Mouse (Mus musculus): Measurements from ENCODE around the gene Lsm11. TPM values are rescaled to one million over a fixed set of nuclear protein-coding genes. Genes with fewer than 3 reads are reported as not detected.

The Lsm11 gene
- total RNA-seq, 2 experiments from 2014 or later, result 3.8 to 4.0 TPM

DNA sequence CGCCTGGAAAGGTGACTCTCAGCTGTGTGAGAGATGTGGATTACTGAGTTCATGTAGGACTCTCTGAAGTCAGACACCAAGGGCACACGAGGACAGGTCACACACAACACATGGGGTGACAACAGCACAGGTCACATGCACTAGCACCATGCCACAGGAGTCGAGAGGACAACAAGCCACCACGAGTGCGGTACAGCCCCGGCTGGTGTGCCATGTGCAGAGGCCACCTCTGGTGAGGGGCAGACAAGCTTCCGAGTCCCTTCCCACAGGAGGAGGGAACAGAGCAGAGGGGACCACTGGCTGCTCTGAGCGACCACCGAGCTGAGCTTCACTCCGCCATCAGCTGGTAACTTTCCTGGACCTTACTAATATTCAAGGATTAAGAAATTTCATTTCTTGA is 12.0 kb downstream of the Lsm11 start:
- DNase-seq, result no peak
- intact Hi-C loops (cut with DNase I), result no loop called here

DNA sequence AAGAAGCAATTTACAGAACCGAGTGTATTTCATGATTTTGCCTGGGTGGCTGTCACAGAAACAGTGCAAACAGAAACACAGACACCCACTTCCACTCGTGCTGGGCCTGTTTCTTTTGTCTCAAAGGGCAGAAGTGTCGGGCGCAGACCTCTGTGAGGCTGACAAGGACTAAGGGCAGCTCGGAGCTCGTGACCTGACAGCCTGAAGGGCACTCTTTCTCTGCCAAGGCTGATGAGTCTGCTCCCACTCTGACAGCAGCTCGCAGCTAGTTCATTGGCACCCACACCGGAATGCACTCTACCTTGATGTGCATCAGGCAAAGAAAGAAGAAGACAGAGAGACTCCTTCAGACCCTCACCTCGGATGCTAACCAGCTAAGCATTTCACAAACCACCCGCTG is 15.2 kb downstream of the Lsm11 start:
- no peak for DNase-seq
- intact Hi-C loops (cut with DNase I), result no loop called here

DNA sequence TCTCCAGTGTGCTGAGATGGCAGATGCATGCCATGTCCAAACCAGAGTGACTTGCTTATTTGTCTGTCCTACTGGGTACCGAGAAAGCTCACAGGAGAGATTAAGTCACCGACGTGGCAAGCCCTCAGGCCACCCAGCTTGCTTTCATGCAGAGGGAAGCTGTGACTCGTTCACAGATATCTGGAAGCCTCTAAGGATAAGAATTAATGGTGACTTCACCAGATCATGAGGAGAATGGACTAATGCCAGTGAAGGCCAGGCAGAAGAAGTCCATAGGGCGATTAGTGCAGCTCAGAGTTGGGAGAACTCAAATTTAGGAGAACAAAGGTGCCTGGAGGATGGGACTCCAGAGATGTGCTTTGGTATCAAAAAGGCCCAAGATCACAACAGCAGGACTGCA is 17.3 kb downstream of the Lsm11 start:
- no peak for DNase-seq
- intact Hi-C loops (cut with DNase I), result loop anchor here (2.0 kb wide), 1 partner anchor 1341 kb away; no protein-coding TSS in a partner anchor

DNA sequence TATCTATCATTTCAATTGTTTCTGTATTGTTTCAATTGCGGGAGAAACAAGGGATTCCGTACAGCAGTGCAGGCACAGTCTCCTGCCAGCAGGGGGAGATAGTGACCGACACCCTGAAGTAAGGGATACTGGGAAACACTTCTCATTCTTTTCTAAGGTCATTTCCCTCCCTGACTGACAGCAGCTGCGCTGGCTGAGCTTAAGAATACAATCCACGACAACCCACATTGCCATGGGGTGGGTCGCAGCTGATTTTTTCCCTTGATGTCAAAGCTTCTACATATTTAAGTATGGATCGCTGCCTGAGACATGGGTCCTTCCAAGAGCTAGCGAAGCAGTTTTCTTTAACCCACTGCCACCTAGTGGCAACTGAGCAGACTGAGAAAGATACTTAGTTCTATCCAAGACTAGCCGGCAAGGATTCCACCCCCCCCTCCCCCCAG is 18.1 kb downstream of the Lsm11 start:
- intact Hi-C loops (cut with DNase I), result loop anchor here (2.0 kb wide), 1 partner anchor 1340 kb away; no protein-coding TSS in a partner anchor
- peak; percentile 75 to 80 for DNase-seq

DNA sequence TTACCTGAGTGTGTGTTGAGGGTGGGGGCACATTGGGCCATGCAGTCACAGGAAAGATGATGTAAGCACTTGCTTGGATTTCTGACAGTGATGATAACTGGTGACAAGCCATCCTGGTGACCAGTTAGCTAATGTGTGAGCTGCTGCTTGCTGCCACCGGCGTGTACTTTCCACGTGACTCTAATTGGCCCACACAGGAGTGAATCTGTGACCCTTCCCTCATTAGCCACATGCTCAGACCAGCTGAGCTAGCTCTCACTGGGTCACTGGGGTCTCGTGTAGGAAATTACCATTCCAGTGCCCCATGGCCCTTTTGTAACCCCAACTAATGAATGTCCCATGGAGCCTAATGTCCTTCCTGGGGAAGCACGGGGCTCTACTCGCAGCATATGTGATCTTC is 19.3 kb downstream of the Lsm11 start:
- intact Hi-C loops (cut with DNase I), result no loop called here
- no peak for DNase-seq

DNA sequence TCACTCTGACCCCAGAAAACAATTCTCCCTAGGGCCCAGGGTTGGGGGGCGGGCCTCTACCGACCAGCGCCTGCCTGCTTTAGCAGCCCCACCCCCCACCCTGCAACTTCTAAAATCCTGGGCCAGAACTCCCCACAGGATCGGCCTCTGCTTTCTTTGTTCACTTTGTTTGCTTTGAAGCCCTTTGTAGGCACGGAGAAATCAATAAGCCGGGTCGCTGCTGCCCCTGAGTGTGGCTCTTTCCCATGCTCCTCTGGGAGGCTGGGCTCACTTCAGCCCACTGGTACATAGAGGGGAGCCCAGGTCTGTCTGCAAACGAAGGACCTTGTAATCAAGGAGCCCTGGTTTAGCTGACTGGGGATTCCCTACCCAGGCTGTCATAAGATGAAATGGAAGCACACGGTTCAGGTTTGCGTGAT is 23.2 kb downstream of the Lsm11 start:
- intact Hi-C loops (cut with DNase I), result no loop called here

DNA sequence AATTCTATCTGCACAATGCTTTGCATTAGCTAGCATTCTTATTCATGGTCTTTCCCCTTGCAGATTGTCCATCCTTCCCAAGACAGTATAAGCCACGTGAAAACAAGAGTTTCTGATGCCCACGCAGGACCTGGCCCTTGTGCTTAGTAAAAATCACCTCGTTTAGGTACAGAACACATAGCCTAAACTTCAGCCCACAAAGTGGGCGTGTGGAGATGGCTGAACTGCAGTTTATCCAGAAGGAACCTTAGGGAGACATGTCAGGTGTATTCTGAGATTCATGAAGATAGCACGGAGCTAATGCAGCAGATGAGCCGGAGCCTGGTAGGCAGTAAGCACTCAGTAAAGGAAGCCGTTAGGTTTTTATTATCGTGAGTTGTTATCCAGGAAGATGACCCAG is 23.7 kb downstream of the Lsm11 start:
- intact Hi-C loops (cut with DNase I), result no loop called here
- no peak for DNase-seq

More for the DNA sequence above, 23.2 kb downstream of the Lsm11 start:
- no peak for DNase-seq

DNA sequence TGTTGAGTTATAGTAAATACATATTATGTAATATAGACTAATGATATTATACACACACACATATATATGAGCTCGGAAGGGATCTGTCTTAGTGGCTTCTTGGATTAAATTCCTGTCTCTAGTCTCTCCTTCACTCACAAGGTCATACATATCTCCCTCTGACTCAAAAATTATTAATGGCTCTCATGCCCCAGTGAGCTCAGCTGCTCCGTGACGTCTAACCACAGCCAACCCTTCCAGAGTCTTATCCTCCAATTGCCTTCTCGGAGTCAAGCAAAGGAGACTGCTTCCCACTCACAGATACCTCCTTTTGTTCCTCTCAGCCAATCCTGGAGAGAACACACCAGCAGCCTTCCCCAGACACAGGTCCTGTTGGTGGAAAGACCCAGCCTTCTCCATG is 25.9 kb downstream of the Lsm11 start:
- intact Hi-C loops (cut with DNase I), result no loop called here
- no peak for DNase-seq

DNA sequence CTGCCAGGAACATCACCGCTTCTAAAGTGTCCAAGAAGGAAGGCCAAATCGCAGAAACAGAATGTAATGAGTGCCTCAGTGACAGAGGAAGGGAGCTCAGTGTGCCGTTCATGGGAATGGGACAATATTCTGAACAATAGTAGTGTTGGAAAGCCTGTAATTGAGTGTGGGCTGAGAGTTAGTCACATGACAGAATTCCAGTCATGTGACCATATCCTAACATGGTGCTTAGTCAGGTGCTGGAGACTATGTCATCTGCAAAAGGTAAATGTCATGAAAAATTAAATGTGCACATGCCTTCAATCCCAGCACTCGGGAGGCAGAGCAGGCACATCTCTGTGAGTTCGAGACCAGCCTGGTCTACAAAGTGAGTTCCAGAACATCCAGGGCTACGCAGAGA is 26.7 kb downstream of the Lsm11 start:
- intact Hi-C loops (cut with DNase I), result no loop called here
- no peak for DNase-seq

DNA sequence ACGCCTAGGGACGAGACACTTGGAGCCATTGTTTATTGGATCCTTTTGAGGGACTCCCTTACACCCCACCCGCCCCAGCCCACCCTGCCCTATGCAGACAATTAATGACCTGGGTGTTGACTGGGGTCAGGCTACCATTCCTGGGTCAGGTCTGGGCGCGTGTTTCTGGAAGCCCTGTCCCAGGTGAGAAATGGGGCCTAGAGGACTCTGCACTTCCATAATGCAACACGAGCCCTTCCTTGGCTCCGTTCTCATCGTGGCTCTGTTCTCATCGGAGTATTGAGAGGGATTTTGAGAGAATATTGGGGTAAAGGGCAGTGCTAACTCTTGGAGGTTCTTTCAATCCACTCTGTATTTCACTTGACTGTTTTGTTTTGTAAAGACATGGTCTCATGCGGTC is 28.5 kb downstream of the Lsm11 start:
- intact Hi-C loops (cut with DNase I), result no loop called here
- no peak for DNase-seq

DNA sequence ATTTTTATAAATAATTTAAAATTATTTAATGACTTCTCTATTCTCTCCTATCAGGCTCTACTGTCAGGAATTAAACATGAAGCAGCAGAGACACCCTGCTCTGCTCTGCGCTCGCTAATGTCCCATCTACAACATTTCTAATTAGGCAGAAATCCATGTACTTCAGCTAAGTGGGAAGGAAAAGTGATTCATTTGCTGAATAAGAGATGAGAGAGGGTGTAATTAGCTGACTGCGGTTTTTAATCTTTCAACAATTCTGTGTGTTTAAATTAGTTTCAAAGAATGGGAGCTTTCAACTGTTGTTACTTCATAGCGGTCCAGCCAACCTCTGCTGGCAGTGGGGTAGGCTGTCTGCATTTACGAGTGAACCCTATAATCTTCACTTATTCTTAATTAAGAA is 34.0 kb downstream of the Lsm11 start:
- DNase-seq, result no peak
- intact Hi-C loops (cut with DNase I), result no loop called here

DNA sequence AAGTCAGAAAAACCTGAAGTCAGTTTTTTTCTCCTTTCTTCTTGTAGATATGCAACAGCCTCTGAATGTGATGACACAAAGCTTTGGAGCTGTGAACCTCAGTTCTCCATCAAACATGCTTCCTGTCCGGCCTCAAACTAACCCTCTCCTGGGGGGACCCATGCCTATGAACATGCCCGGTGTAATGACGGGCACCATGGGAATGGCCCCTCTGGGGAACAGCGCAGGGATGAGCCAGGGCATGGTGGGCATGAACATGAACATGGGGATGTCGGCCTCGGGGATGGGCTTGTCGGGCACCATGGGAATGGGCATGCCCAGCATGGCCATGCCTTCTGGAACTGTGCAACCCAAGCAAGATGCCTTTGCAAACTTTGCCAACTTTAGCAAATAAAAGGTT is 35.8 kb downstream of the Lsm11 start:
- DNase-seq, result no peak
- intact Hi-C loops (cut with DNase I), result no loop called here

DNA sequence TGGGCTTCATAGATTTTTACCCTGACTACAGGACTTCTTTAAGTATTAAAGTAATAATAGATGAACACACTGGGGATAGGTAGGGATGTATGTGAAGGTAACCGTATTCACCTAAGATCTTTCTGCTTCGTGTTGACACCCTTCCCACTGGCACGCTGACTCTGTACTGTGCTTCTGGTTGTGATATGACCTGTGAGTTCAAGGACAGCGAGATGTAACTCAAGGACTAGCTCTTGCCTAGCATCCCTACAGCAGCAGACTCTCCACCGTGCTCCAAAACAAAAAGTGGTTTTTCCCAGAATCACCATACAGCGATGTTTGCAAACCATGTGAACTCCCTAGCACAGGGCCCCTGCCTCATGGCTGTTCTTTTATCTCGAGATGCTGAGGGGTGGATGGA is 36.7 kb downstream of the Lsm11 start:
- intact Hi-C loops (cut with DNase I), result no loop called here
- DNase-seq, result no peak

DNA sequence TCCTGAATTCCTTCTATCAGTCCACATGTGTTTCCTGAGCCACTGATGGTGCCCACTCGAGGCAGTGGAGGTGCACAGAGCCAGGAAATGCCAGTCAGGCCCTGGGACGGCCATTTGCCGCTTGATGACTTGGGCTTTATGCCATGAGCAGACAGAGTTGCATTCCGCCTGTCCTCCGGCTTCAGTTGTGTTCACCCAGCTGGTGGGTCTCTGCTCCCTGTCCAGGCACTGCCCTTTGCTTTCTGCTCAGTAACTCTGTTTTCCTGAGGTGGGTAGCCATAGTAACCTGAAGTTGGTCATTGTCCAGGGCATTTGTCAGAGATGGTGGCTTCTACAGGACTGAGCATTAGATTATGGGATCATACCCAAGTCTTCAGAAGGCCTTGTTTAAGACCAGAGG is 37.4 kb downstream of the Lsm11 start:
- intact Hi-C loops (cut with DNase I), result no loop called here
- DNase-seq, result no peak

DNA sequence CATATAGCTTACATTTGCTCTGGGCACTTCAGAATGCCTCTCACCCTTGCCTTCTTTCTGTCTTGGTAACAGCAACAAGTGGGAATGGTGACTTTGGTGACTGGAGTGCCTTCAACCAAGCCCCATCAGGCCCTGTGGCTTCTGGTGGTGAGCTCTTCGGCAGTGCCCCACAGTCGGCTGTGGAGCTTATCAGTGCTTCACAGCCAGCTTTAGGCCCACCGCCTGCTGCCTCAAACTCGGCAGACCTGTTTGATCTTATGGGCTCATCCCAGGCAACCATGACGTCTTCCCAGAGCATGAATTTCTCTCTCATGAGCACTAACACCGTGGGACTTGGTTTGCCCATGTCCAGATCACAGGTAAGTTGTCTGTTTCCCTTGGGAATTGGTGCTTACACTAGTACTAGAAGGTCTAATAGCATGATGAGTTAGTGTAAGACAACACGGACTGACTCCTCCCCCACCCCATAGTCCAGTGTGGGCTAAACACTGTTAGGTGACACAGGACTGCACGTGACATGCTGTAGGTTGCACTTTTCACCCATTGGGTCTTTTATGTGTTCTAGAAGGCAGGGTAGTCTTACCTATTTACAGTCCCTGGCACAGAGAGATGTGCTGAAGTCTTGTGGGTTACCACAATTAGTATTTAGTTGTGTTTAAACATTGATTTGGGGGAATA is 38.5 kb downstream of the Lsm11 start:
- intact Hi-C loops (cut with DNase I), result no loop called here
- DNase-seq, result no peak

DNA sequence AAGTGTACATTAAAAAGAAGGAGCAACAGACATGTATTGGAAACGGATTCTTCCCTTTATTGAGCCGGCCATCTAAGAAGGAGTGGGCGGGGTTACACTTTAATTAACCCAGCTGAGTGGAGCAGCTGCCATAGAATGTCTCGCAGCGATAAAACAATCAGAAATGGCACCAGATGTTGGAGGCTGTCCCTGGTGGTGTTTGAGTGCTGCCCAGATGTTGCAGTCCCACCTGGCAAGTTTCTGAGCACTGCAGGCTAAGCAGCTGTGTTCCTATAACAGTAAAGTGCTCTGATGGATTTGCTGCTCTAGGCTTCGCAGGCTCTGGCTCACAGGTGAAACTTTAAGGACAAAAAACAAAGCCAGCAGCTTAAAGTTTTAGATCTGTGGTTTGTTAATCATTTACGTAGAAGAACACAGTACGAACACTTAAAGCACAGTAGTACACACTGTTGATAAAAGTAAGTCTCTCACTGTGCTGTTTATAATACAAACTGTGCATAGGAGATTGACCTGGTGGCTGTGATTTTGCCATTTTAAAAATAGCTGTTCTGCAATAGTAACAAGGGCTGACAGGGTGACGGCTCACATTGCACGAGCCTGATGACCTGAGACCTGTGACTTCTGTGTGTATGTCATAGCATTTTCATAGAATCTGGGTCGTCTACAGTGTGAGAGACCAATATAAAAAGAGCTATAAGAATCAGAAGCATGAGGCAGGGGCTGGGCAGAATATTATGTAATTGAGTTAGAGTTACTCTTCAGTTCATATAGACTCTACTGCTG is 44.3 kb downstream of the Lsm11 start:
- DNase-seq, result no peak
- intact Hi-C loops (cut with DNase I), result no loop called here

DNA sequence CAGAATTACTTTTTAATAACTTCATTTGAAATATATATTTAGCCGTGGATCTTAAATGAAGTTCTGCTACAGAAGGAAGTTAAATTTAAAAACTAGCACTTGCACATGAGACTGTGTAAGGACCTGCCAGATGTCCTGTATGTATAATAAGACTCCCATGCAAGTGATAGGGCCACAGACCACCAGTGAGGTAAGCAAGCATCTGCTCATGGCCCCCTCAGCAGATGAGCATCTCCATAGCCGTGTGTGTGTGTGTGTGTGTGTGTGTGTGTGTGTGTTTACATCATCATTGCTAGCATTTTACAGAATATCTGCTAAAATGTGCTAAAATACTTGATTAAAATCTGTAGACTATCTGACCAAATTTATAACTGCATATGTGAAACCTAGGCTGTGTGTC is 47.3 kb downstream of the Lsm11 start:
- intact Hi-C loops (cut with DNase I), result no loop called here
- DNase-seq, result no peak

DNA sequence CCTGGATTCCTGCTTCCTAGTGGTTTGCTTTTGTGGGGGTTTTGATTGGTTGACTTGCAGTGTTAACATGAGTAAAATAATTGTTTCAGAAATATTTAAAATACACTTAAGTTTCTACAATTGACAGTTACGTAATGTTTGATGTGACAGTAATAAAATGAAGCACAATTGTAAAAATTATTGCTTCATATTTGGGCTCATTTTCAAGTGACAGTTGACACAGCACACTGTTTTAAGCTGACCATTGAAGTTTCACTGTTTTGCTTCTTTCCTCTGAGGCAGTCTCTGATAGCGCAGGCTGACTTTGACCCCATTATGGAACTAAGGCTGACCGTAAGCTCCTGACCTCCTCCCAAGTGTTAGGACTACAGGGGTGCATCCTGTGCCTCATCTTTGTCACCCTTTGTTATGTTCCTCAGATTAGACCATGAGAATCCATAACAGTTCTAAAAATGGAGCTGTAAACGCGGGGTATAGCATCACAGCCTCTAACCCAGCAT is 51.8 kb downstream of the Lsm11 start:
- DNase-seq, result no peak
- intact Hi-C loops (cut with DNase I), result no loop called here

DNA sequence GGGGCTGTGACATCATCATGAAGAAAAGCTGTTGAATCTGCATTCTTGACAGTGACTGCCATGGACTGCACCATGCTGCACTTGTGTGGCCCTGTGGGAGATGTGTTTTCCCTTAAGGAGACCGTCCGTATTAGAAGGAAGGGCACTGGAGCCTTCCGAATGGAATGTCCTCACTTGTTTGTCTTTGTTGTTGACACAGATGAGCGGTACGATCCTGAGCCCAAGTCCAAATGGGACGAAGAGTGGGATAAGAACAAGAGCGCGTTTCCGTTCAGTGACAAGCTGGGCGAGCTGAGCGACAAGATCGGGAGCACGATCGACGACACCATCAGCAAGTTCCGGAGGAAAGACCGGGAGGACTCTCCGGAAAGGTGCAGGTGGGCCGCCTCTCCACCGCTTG is 54.3 kb downstream of the Lsm11 start:
- intact Hi-C loops (cut with DNase I), result no loop called here
- DNase-seq, result no peak

DNA sequence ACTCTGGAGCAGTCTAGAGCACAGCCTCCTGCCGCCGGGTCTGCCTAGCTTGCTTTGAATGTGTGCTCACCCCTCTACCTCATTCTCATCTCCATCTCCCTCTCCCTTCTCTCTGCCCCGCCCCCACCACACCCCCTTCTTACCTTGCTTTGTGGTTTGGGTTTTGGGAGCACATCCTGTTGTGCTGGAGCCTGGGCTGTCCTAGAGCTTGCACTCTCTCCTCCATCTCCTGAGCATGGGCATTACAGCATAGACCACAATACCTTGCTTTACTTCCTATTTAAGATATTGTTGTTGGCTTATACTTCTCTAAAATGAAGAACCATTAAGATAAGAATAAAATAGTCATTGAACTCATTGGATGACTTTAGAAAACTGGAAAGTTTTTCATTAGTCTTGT is 54.8 kb downstream of the Lsm11 start:
- no peak for DNase-seq
- intact Hi-C loops (cut with DNase I), result loop anchor here (10.0 kb wide), 2 partner anchors 135 to 885 kb away; no protein-coding TSS in a partner anchor

DNA sequence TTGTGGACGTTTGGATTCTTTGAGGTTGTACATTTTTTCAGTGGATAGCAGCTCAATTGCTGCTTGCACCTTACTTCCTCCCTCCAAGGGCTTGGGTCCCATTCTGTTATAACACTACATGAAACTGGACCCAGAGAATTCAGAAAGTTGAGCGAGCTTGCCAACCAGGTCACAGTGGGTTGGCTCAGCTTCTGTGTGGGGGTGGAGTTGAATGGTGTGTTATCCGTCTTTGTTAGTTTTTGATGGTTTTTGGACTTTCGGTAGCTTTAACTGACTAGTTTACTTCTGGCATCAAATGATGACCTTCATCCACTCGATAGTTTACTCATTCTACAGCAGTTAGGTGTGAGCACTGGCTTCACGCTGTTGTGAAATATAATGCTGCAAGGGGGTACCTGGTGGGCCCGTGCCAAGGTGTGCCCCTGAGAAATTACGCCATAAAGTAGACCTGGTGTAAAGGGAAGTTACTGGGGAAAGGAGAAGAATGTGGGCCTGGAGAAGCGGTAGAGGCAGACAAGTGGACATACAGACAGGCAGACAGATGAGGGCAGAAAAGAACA is 56.2 kb downstream of the Lsm11 start:
- intact Hi-C loops (cut with DNase I), result loop anchor here (10.0 kb wide), 2 partner anchors 134 to 884 kb away; no protein-coding TSS in a partner anchor
- DNase-seq, result no peak
